Mouse (Mus musculus) liver, embryonic 12.5 days (tissue): Measurements from ENCODE around the gene Vgf. TPM values are rescaled to one million over a fixed set of nuclear protein-coding genes. Genes with fewer than 3 reads are reported as not detected.
A peak's percentile ranks its signal among the peaks of the same experiment; 100 is the strongest.

Experiments
- ATAC-seq: fragments of 200-750 bp; cut with Nextera tagmentation; 2 replicates; pipeline ENCODE4 v1.8.0; 2017; ENCODE audit warnings: moderate number of reproducible peaks, mild to moderate bottlenecking, moderate library complexity
- H3K27ac ChIP-seq: fragments of 300-500 bp; sonication (generic); 2 replicates; pipeline ENCODE4 v1.5.1; 2016; ENCODE audit warnings: mild to moderate bottlenecking
- H3K27me3 ChIP-seq: fragments of 300-500 bp; sonication (generic); replicated peaks from 2 replicates; pipeline ENCODE4 v1.6.1; 2016; ENCODE audit warnings: mild to moderate bottlenecking, moderate library complexity
- H3K36me3 ChIP-seq: fragments of 300-500 bp; sonication (generic); 2 replicates; pipeline ENCODE4 v1.6.1; 2016; ENCODE audit warnings: mild to moderate bottlenecking, moderate library complexity
- H3K4me1 ChIP-seq: fragments of 300-500 bp; sonication (generic); 2 replicates; pipeline ENCODE4 v1.6.1; 2016
- H3K4me2 ChIP-seq: fragments of 300-500 bp; sonication (generic); 2 replicates; pipeline ENCODE4 v1.6.1; 2016; ENCODE audit warnings: mild to moderate bottlenecking, moderate library complexity
- H3K4me3 ChIP-seq: fragments of 300-500 bp; sonication (generic); 2 replicates; pipeline ENCODE4 v1.5.1; 2016; ENCODE audit warnings: mild to moderate bottlenecking, moderate library complexity
- H3K9ac ChIP-seq: fragments of 300-500 bp; sonication (generic); 2 replicates; pipeline ENCODE4 v1.6.1; 2016; ENCODE audit warnings: mild to moderate bottlenecking, moderate library complexity
- H3K9me3 ChIP-seq: fragments of 300-500 bp; sonication (generic); replicated peaks from 2 replicates; pipeline ENCODE4 v1.6.1; 2016; ENCODE audit warnings: mild to moderate bottlenecking, moderate library complexity
- WGBS: fragments of 180-500 bp; shearing (Covaris S2); methylation state at CpG from one replicate; pipeline ENCODE4 v1.1.7; 2016; ENCODE audit not compliant: insufficient replicate concordance; 5-methylcytosine and 5-hydroxymethylcytosine counted together
- polyA plus RNA-seq: library from polyadenylated mRNA; unstranded; fragments of >200 nt; fragmentation: Nextera tagmentation; extraction: Ambion mirVana; gene quantifications from 2 replicates; pipeline ENCODE4 v1.2.1, GENCODE M21; 2016

Gene Vgf
- polyA plus RNA-seq, 1 experiment from 2014 or later = not detected

- Histone ChIP-seq H3K27ac (no peak overlapping the region), H3K9me3 (no peaks in the 10 kb centered on the region), H3K4me1 (no peaks in the 10 kb centered on the region), H3K4me3 (no peak overlapping the region), H3K27me3 (peaks cover 26% of the 10 kb centered on the region), H3K9ac (no peak overlapping the region), H3K36me3 (no peaks in the 10 kb centered on the region), H3K4me2 (no peak overlapping the region)
- 67% methylated on average over 5 of the region's 5 CpGs for WGBS
- peak; percentile 35; the same call in 1 of the 2 replicates for ATAC-seq
Measured at GRCm38 (mm10) chr5:137051914-137052505, 25.8 kb downstream of the Vgf start.

- H3K27me3 ChIP-seq = peaks cover 20% of the 10 kb centered on the region
- WGBS = 76% methylated on average over 7 of the region's 7 CpGs
- ATAC-seq = no peak
- H3K36me3 ChIP-seq = no peaks in the 10 kb centered on the region
- no peaks in the 10 kb centered on the region for H3K4me1 ChIP-seq
- no peaks in the 10 kb centered on the region for H3K9me3 ChIP-seq
- no peak overlapping the region for H3K4me2 ChIP-seq
- H3K9ac ChIP-seq = no peak overlapping the region
- H3K27ac ChIP-seq = no peak overlapping the region
- no peak overlapping the region for H3K4me3 ChIP-seq
Measured at GRCm38 (mm10) chr5:137054299-137054698, 28.1 kb downstream of the Vgf start.

GRCm38 (mm10) chr5:137054873-137055272, 28.7 kb downstream of the Vgf start:
- Histone ChIP-seq H3K27me3 (peaks cover 14% of the 10 kb centered on the region), H3K9me3 (no peaks in the 10 kb centered on the region), H3K4me1 (no peaks in the 10 kb centered on the region), H3K36me3 (no peaks in the 10 kb centered on the region), H3K27ac (no peak overlapping the region), H3K9ac (no peak overlapping the region), H3K4me3 (no peak overlapping the region), H3K4me2 (no peak overlapping the region)
- whole genome bisulfite sequencing = 72% methylated on average over 5 of the region's 5 CpGs
- no peak for ATAC-seq

DNA sequence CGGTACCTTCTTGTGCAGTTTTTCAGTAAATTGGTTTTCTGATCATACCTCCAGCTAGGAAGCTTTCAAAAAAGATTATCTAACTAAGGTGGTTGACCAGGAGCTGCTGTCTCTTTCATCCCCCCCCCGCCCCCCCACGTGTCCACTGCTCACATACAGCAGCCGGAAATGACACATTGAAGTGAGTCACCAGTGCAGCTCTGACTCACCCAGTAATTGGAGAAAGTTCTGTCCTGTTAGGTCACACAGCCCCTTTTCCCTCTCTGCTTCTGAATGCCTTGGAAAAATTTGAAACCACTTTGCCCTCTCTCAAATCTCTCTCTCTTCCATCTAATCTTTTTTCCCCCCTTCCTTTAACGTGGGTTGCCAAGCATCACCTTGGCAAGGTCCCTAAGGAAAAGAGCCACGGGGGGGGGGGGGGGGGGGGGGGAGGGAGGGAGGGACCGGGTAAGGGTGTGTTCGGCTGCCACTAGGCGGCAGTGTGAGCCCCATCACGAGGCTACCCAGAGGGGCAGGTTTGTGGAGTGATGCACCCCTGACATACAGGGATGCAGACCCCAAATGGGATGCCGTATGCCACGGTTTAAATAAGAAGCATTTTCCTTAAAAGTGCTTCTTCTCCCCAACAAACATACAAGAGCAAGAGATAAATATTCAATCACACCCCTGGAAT, 35.8 kb downstream of the Vgf start:
- ATAC-seq = peak; percentile 55; the same call in 1 of the 2 replicates
- no peak overlapping the region for H3K4me3 ChIP-seq
- 19% methylated on average over 10 of the region's 12 CpGs for WGBS
- H3K4me1 ChIP-seq = no peaks in the 10 kb centered on the region
- H3K27ac ChIP-seq = no peak overlapping the region
- H3K36me3 ChIP-seq = no peaks in the 10 kb centered on the region
- no peaks in the 10 kb centered on the region for H3K9me3 ChIP-seq
- no peak overlapping the region for H3K9ac ChIP-seq
- no peak overlapping the region for H3K4me2 ChIP-seq
- peaks cover 16% of the 10 kb centered on the region for H3K27me3 ChIP-seq

- H3K4me2 ChIP-seq = no peak overlapping the region
- ATAC-seq = no peak
- H3K27ac ChIP-seq = no peak overlapping the region
- WGBS = 69% methylated on average over 5 of the region's 5 CpGs
- H3K4me3 ChIP-seq = no peak overlapping the region
- no peaks in the 10 kb centered on the region for H3K9me3 ChIP-seq
- H3K4me1 ChIP-seq = no peaks in the 10 kb centered on the region
- no peak overlapping the region for H3K9ac ChIP-seq
- no peaks in the 10 kb centered on the region for H3K36me3 ChIP-seq
- peaks cover 20% of the 10 kb centered on the region for H3K27me3 ChIP-seq
Measured at GRCm38 (mm10) chr5:137062601-137063000, 36.4 kb downstream of the Vgf start.

- H3K27me3 ChIP-seq = peaks cover 38% of the 10 kb centered on the region
- no peaks in the 10 kb centered on the region for H3K36me3 ChIP-seq
- H3K9me3 ChIP-seq = no peaks in the 10 kb centered on the region
- H3K4me1 ChIP-seq = no peaks in the 10 kb centered on the region
- no peak overlapping the region for H3K9ac ChIP-seq
- 60% methylated on average over 6 of the region's 6 CpGs for WGBS
- no peak overlapping the region for H3K4me2 ChIP-seq
- no peak overlapping the region for H3K4me3 ChIP-seq
- no peak overlapping the region for H3K27ac ChIP-seq
- ATAC-seq = no peak
Measured at GRCm38 (mm10) chr5:137065454-137065853, 39.3 kb downstream of the Vgf start.

DNA sequence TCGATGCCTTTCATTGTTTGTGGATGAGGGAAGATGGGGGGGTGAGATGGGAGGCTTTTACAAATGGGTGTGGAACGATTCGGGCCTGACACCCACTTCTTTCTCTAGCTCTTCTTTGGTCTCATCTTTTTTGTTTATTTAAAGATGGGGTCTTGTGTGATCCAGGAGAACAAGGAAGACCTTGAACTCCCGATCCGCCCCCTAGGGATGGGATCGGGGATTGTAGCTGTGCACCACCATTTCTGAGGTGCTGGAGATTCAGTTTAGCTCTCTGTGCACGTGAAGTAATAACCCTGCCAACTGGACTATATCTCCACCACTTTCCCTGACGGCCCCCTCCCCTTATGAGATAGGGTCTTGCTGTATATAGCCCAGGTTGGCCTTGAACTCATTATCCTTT, 39.7 kb downstream of the Vgf start:
- no peak for ATAC-seq
- Histone ChIP-seq H3K9ac (no peak overlapping the region), H3K9me3 (no peaks in the 10 kb centered on the region), H3K4me3 (no peak overlapping the region), H3K4me1 (no peaks in the 10 kb centered on the region), H3K27ac (no peak overlapping the region), H3K27me3 (peaks cover 43% of the 10 kb centered on the region), H3K4me2 (no peak overlapping the region), H3K36me3 (no peaks in the 10 kb centered on the region)
- WGBS = 68% methylated on average over 8 of the region's 8 CpGs

DNA sequence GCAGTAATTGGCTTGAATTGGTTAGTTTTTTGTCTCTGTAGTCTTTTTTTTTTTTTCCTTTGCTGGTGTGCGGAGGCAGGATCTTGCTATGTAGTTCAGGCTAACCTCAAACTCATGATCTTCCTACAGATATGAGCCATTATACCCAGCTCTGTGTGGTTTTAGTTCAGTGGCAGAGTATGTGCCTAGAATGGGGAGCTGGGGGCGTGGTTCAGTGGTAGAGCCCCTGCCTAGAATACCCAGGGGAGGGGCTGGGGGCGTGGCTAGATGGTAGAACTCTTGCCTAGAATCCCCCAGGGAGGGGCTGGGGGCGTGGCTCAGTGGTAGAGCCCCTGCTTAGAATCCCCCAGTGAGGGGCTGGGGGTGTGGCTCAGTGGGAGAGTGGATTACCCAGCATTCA, 42.5 kb downstream of the Vgf start:
- Histone ChIP-seq H3K9ac (no peak overlapping the region), H3K4me1 (peaks cover 15% of the 10 kb centered on the region), H3K36me3 (no peaks in the 10 kb centered on the region), H3K4me3 (no peak overlapping the region), H3K27ac (no peak overlapping the region), H3K9me3 (no peaks in the 10 kb centered on the region), H3K27me3 (peaks cover 45% of the 10 kb centered on the region), H3K4me2 (no peak overlapping the region)
- no peak for ATAC-seq
- WGBS = 41% methylated on average over 4 of the region's 4 CpGs

DNA sequence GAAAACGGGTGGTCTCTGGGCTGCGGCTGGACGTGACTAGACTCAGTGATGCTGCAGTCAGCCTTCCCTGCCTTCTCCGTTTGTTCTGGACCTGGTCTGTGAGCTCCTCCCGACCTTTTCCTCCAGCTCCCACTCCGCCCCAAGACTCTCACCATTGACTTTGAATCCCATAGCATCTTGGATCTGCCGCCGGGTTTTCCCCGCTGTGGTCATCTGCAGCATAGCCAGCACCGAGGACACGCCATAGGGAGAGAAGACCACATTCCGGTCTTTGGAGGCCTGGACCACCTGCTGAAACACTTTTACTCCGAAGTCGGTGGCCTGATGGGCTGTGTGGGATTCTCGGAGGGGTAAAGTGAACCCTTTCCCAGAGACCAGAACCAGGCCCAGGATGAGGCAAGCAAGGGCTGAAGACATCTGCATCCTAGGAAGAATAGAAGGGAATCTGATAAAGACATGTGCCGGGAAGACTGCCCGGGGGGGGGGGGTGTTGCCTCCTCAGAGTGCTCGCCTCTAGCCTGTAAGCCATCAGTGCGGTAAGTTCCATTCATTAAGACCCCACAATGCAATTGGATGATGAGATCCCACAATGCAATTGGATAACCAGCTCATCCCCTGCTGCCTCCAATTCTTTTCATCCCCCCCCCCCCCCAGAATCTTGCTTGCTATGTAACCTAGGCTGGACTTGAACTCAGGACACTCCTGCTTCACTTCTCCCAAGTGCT, 44.9 kb downstream of the Vgf start:
- H3K4me1 ChIP-seq = peaks cover 26% of the 10 kb centered on the region
- H3K27me3 ChIP-seq = peaks cover 31% of the 10 kb centered on the region; the same call in 1 of the 2 replicates
- no peak for ATAC-seq
- no peak overlapping the region for H3K4me2 ChIP-seq
- H3K4me3 ChIP-seq = no peak overlapping the region
- no peak overlapping the region for H3K9ac ChIP-seq
- H3K9me3 ChIP-seq = no peaks in the 10 kb centered on the region
- H3K27ac ChIP-seq = no peak overlapping the region
- WGBS = 72% methylated on average over 19 of the region's 19 CpGs
- H3K36me3 ChIP-seq = no peaks in the 10 kb centered on the region

GRCm38 (mm10) chr5:137072079-137072960, 46.1 kb downstream of the Vgf start, which contains the start of gene Serpine1:
Gene Serpine1, minus strand, starts transcription at chr5:137072268.
- Histone ChIP-seq H3K27me3 (peaks cover 27% of the 10 kb centered on the region; the same call in 1 of the 2 replicates), H3K4me1 (peaks cover 39% of the 10 kb centered on the region), H3K4me2 (peak within 1 kb of the TSS; percentile 53), H3K9ac (peak within 1 kb of the TSS; percentile 31; the same call in 1 of the 2 replicates), H3K36me3 (no peaks in the 10 kb centered on the region), H3K9me3 (no peaks in the 10 kb centered on the region), H3K4me3 (peak within 1 kb of the TSS; percentile 18), H3K27ac (peak within 1 kb of the TSS; percentile 46)
- 21% methylated on average over 23 of the region's 23 CpGs for WGBS
- ATAC-seq = peak; percentile 80

DNA sequence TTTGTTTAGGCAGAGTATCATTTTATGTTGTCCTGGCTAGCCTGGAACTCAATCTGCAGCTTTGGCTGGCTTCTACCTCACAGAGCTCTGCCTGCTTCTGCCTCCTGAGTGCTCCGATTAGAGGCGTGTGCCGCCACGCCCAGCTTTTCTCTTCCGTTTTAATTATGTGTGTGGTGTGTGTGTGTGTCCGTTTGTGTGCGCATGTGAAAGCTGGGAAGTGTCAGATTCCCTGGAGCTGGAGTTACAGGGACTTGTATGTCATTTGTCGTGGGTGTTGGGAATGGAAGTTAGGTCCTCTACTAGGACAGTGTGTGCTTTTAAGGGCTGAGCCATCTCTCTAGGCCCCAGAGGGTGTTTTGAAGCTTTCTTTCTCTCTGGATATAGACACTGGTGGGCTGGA, 46.9 kb downstream of the Vgf start:
- Histone ChIP-seq H3K36me3 (no peaks in the 10 kb centered on the region), H3K4me3 (no peak overlapping the region), H3K27ac (peak overlapping the region; percentile 46; the same call in 1 of the 2 replicates), H3K4me2 (no peak overlapping the region), H3K27me3 (peaks cover 24% of the 10 kb centered on the region; the same call in 1 of the 2 replicates), H3K4me1 (peaks cover 43% of the 10 kb centered on the region), H3K9me3 (no peaks in the 10 kb centered on the region), H3K9ac (no peak overlapping the region)
- WGBS = 71% methylated on average over 8 of the region's 8 CpGs
- no peak for ATAC-seq
